13 mouse cellular contexts compared by ENCODE assay signal in genomic region chr5:73383647-73383970, GRCm38 (mm10). TPM values are rescaled to one million over a fixed set of nuclear protein-coding genes. Genes with fewer than 3 reads are reported as not detected.
DNase-seq lines count a peak whose midpoint lies in the region; ATAC-seq lines count a peak whose summit lies in the region.
"Had no signal": no experiment of that assay in that cellular context is flagged by ENCODE, and none has a peak within 500 bp of the region (broad histone marks: within the 10 kb centered on the region; RNA-seq: fewer than 3 reads in every experiment).

No protein-coding gene starts in this region.

- H3K27me3 ChIP-seq in forebrain, embryonic 15.5 days = no peaks in the 10 kb centered on the region
- H3K27me3 ChIP-seq in forebrain, embryonic 14.5 days (replicated peaks; ENCODE audit: control insufficient read depth, insufficient read depth, low read length) = no peaks in the 10 kb centered on the region
- H3K27me3 ChIP-seq in neural tube, embryonic 13.5 days = peaks cover 14% of the 10 kb centered on the region
- peaks cover 24% of the 10 kb centered on the region for H3K27me3 ChIP-seq in midbrain, embryonic 12.5 days

- H3K4me1 ChIP-seq in forebrain, embryonic 15.5 days = no peaks in the 10 kb centered on the region
- H3K4me1 ChIP-seq in forebrain, embryonic 14.5 days (ENCODE audit: control insufficient read depth, insufficient read depth, low read length) = no peaks in the 10 kb centered on the region
- H3K4me1 ChIP-seq in neural tube, embryonic 13.5 days (replicated peaks) = no peaks in the 10 kb centered on the region
- peaks cover 4% of the 10 kb centered on the region; the same call in 1 of the 2 replicates for H3K4me1 ChIP-seq in midbrain, embryonic 12.5 days

- no peaks in the 10 kb centered on the region for H3K36me3 ChIP-seq in forebrain, embryonic 15.5 days
- H3K36me3 ChIP-seq in forebrain, embryonic 14.5 days (ENCODE audit: control insufficient read depth, insufficient read depth, low read length) = no peaks in the 10 kb centered on the region
- H3K36me3 ChIP-seq in neural tube, embryonic 13.5 days = no peaks in the 10 kb centered on the region
- H3K36me3 ChIP-seq in midbrain, embryonic 12.5 days = no peaks in the 10 kb centered on the region

- peak; percentile 60; the same call in 1 of the 2 replicates for ATAC-seq in forebrain, embryonic 15.5 days (replicated peaks)
- no peak for ATAC-seq in forebrain, embryonic 14.5 days
- ATAC-seq in neural tube, embryonic 13.5 days (ENCODE audit: low read depth) = peak; percentile 62
- peak; percentile 81 for ATAC-seq in midbrain, embryonic 12.5 days (ENCODE audit: low FRiP score, low read depth)
- ATAC-seq in megakaryocyte-erythroid progenitor cell, adult 5-6 weeks (replicated peaks; ENCODE audit: low FRiP score, low TSS enrichment, poor library complexity, severe bottlenecking) = no peak
- ATAC-seq in cerebellum, adult (ENCODE audit: insufficient number of reproducible peaks, low FRiP score, low TSS enrichment) = no peak

- H3K4me3 ChIP-seq in forebrain, embryonic 15.5 days = no peak overlapping the region
- H3K4me3 ChIP-seq in forebrain, embryonic 14.5 days (ENCODE audit: low read depth, low read length) = no peak overlapping the region
- H3K4me3 ChIP-seq in neural tube, embryonic 13.5 days = no peak overlapping the region
- H3K4me3 ChIP-seq in midbrain, embryonic 12.5 days = no peak overlapping the region
- H3K4me3 ChIP-seq: megakaryocyte, embryonic 14.5 days had no signal

- WGBS in forebrain, embryonic 15.5 days = 49% methylated on average over 4 of the region's 4 CpGs
- 42% methylated on average over 4 of the region's 4 CpGs for WGBS in forebrain, embryonic 14.5 days
- WGBS in neural tube, embryonic 13.5 days = 20% methylated on average over 4 of the region's 4 CpGs
- 37% methylated on average over 4 of the region's 4 CpGs for WGBS in midbrain, embryonic 12.5 days

- no peak overlapping the region for H3K4me2 ChIP-seq in forebrain, embryonic 15.5 days (replicated peaks)
- no peak overlapping the region for H3K4me2 ChIP-seq in forebrain, embryonic 14.5 days (ENCODE audit: low read length)
- no peak overlapping the region for H3K4me2 ChIP-seq in neural tube, embryonic 13.5 days
- no peak overlapping the region for H3K4me2 ChIP-seq in midbrain, embryonic 12.5 days (replicated peaks)

- H3K9ac ChIP-seq in forebrain, embryonic 15.5 days (replicated peaks) = no peak overlapping the region
- H3K9ac ChIP-seq in forebrain, embryonic 14.5 days (ENCODE audit: low read length) = no peak overlapping the region
- H3K9ac ChIP-seq in neural tube, embryonic 13.5 days = no peak overlapping the region
- no peak overlapping the region for H3K9ac ChIP-seq in midbrain, embryonic 12.5 days (replicated peaks)

- no peak for DNase-seq in forebrain, embryonic 14.5 days (ENCODE audit: low spot score)
- no peak for DNase-seq in neural tube, embryonic 10.5 days (ENCODE audit: extremely low spot score, low spot score)
- DNase-seq in ovary, postnatal 36 days (ENCODE audit: low spot score) = no peak
- DNase-seq: gastrocnemius, postnatal 36 days had no signal

- H3K9me3 ChIP-seq in forebrain, embryonic 15.5 days = no peaks in the 10 kb centered on the region
- H3K9me3 ChIP-seq in forebrain, embryonic 14.5 days (replicated peaks; ENCODE audit: control insufficient read depth, low read length) = no peaks in the 10 kb centered on the region
- no peaks in the 10 kb centered on the region for H3K9me3 ChIP-seq in neural tube, embryonic 13.5 days
- no peaks in the 10 kb centered on the region for H3K9me3 ChIP-seq in midbrain, embryonic 12.5 days
- H3K9me3 ChIP-seq: megakaryocyte, embryonic 14.5 days had no signal

- H3K27ac ChIP-seq in forebrain, embryonic 15.5 days (replicated peaks) = no peak overlapping the region
- H3K27ac ChIP-seq in forebrain, embryonic 14.5 days (ENCODE audit: low read depth, low read length) = no peak overlapping the region
- no peak overlapping the region for H3K27ac ChIP-seq in neural tube, embryonic 13.5 days (replicated peaks)
- H3K27ac ChIP-seq in midbrain, embryonic 12.5 days (replicated peaks) = no peak overlapping the region

RNA-seq across cellular contexts. Expression of gene Cwh43, which starts 22.3 kb away (rescaled TPM):
- polyA plus RNA-seq in forebrain, embryonic 15.5 days (2015; fragmentation: Nextera tagmentation; extraction: Ambion mirVana) = 0.06 and 0.08 TPM in 2 replicates
- 0.26 TPM in 1 of 2 replicates, not detected in the other for polyA plus RNA-seq in forebrain, embryonic 14.5 days (2014; fragmentation: Nextera tagmentation; extraction: Ambion mirVana)
- polyA plus RNA-seq in neural tube, embryonic 13.5 days (2015; fragmentation: Nextera tagmentation; extraction: Ambion mirVana) = 0.32 and 0.33 TPM in 2 replicates
- polyA plus RNA-seq in midbrain, embryonic 12.5 days (2016; fragmentation: Nextera tagmentation; extraction: Ambion mirVana) = 0.20 TPM in 1 of 2 replicates, not detected in the other
- not detected in 2 replicates for total RNA-seq in megakaryocyte-erythroid progenitor cell, adult 5-6 weeks (2014; fragmentation: Nextera tagmentation)
- total RNA-seq in megakaryocyte-erythroid progenitor cell, adult 5-6 weeks (2017) = not detected in 2 replicates
- total RNA-seq: gastrocnemius, postnatal 36 days had no signal
- polyA plus RNA-seq: C2C12; heart, embryonic 16.5 days; liver, embryonic 16.5 days had no signal

RNA-seq across cellular contexts. Expression of gene Ociad2, which starts 42.8 kb away (rescaled TPM):
- 21.1 and 22.2 TPM in 2 replicates for polyA plus RNA-seq in forebrain, embryonic 15.5 days (2015; fragmentation: Nextera tagmentation; extraction: Ambion mirVana)
- 14.5 and 20.3 TPM in 2 replicates for polyA plus RNA-seq in forebrain, embryonic 14.5 days (2014; fragmentation: Nextera tagmentation; extraction: Ambion mirVana)
- 19.1 and 21.9 TPM in 2 replicates for polyA plus RNA-seq in neural tube, embryonic 13.5 days (2015; fragmentation: Nextera tagmentation; extraction: Ambion mirVana)
- 16.5 and 23.0 TPM in 2 replicates for polyA plus RNA-seq in midbrain, embryonic 12.5 days (2016; fragmentation: Nextera tagmentation; extraction: Ambion mirVana)
- 2.5 and 14.8 TPM in 2 replicates for total RNA-seq in megakaryocyte-erythroid progenitor cell, adult 5-6 weeks (2014; fragmentation: Nextera tagmentation)
- 4.7 and 8.1 TPM in 2 replicates for total RNA-seq in megakaryocyte-erythroid progenitor cell, adult 5-6 weeks (2017)

Comparison
In these comparisons a context has a peak if more than half of its experiments do, and no peak if none do; other contexts are left out.
1. ATAC-seq: peak in forebrain, embryonic 15.5 days (single experiment), neural tube, embryonic 13.5 days (single experiment) and midbrain, embryonic 12.5 days (single experiment); none in forebrain, embryonic 14.5 days (single experiment), megakaryocyte-erythroid progenitor cell, adult 5-6 weeks (single experiment) and cerebellum, adult (single experiment).